Comparison of ENCODE assay signal across 12 mouse cellular contexts in genomic region chr17:70977799-70978198, GRCm38 (mm10). TPM values are rescaled to one million over a fixed set of nuclear protein-coding genes. Genes with fewer than 3 reads are reported as not detected.
DNase-seq lines count a peak whose midpoint lies in the region; ATAC-seq and TF ChIP-seq lines count a peak whose summit lies in the region.
"Had no signal": no experiment of that assay in that cellular context is flagged by ENCODE, and none has a peak within 500 bp of the region (broad histone marks: within the 10 kb centered on the region; RNA-seq: fewer than 3 reads in every experiment).

No protein-coding gene starts in this region.

- H3K4me1 ChIP-seq in liver, adult 2 months (ENCODE audit: control insufficient read depth, insufficient read depth, low read length), result no peaks in the 10 kb centered on the region
- no peaks in the 10 kb centered on the region for H3K4me1 ChIP-seq in liver, embryonic 12.5 days
- no peaks in the 10 kb centered on the region for H3K4me1 ChIP-seq in hindbrain, embryonic 16.5 days (ENCODE audit: control insufficient read depth, insufficient read depth, low read depth, low read length)
- H3K4me1 ChIP-seq: embryonic facial prominence, embryonic 15.5 days; kidney, embryonic 15.5 days had no signal

- no peak overlapping the region for H3K27ac ChIP-seq in gastrocnemius, adult 2 months
- H3K27ac ChIP-seq in liver, adult 2 months (replicated peaks; ENCODE audit: insufficient read depth, low read depth, low read length), result no peak overlapping the region
- no peak overlapping the region for H3K27ac ChIP-seq in liver, embryonic 12.5 days
- H3K27ac ChIP-seq in hindbrain, embryonic 16.5 days (ENCODE audit: low read depth, low read length), result no peak overlapping the region
- H3K27ac ChIP-seq: embryonic facial prominence, embryonic 15.5 days; kidney, embryonic 15.5 days had no signal

- H3K36me3 ChIP-seq in liver, adult 2 months (ENCODE audit: control insufficient read depth, insufficient read depth, low read length), result peaks cover 25% of the 10 kb centered on the region
- peaks cover 63% of the 10 kb centered on the region for H3K36me3 ChIP-seq in liver, embryonic 12.5 days
- H3K36me3 ChIP-seq in hindbrain, embryonic 16.5 days (ENCODE audit: control insufficient read depth, insufficient read depth, low read length), result peaks cover 19% of the 10 kb centered on the region

- no peak overlapping the region for H3K9ac ChIP-seq in liver, adult 2 months (ENCODE audit: low read depth, low read length)
- H3K9ac ChIP-seq in liver, embryonic 12.5 days, result no peak overlapping the region
- H3K9ac ChIP-seq in hindbrain, embryonic 16.5 days (ENCODE audit: low read depth, low read length), result no peak overlapping the region
- H3K9ac ChIP-seq: embryonic facial prominence, embryonic 15.5 days; kidney, embryonic 15.5 days had no signal

- DNase-seq in gastrocnemius, adult 2 months, result no peak
- no peak for DNase-seq in gastrocnemius, postnatal 4 days (ENCODE audit: low spot score in 2 of 2)
- DNase-seq in liver, adult 2 months (ENCODE audit: extremely low read depth, low read depth, low spot score), result no peak
- DNase-seq in CD4-positive helper T cell, adult 2 months (ENCODE audit: low read depth, low spot score), result peak; percentile 25
- no peak for DNase-seq in embryo, embryonic 11 days
- DNase-seq: cerebellum, postnatal 25 days; layer of hippocampus, postnatal 36 days had no signal

- 87% methylated on average over 6 of the region's 6 CpGs for WGBS in liver, adult 2 months
- 67% methylated on average over 6 of the region's 6 CpGs for WGBS in liver, embryonic 12.5 days (ENCODE audit: insufficient replicate concordance)
- WGBS in hindbrain, embryonic 16.5 days, result 89% methylated on average over 6 of the region's 6 CpGs

- intact Hi-C loops in gastrocnemius, adult 2 months (cut with DNase I), result loop anchor here (5.0 kb wide), 1 partner anchor 220 kb away; no protein-coding TSS in a partner anchor

- no peaks in the 10 kb centered on the region for H3K27me3 ChIP-seq in liver, adult 2 months (ENCODE audit: control insufficient read depth, insufficient read depth, low read length)
- H3K27me3 ChIP-seq in liver, embryonic 12.5 days (replicated peaks), result no peaks in the 10 kb centered on the region
- no peaks in the 10 kb centered on the region for H3K27me3 ChIP-seq in hindbrain, embryonic 16.5 days (replicated peaks; ENCODE audit: control insufficient read depth, insufficient read depth, low read length)
- H3K27me3 ChIP-seq: embryonic facial prominence, embryonic 15.5 days; kidney, embryonic 15.5 days had no signal

- ATAC-seq in liver, embryonic 12.5 days, result no peak
- 0 out of 2 replicates have a peak, but pooled peaks have one; percentile 31 for ATAC-seq in granulocyte monocyte progenitor cell, adult 5-6 weeks (replicated peaks; ENCODE audit: poor library complexity, severe bottlenecking)
- no peak for ATAC-seq in hindbrain, embryonic 16.5 days

- H3K4me2 ChIP-seq in liver, embryonic 12.5 days, result no peak overlapping the region
- H3K4me2 ChIP-seq in hindbrain, embryonic 16.5 days (ENCODE audit: low read length), result no peak overlapping the region
- H3K4me2 ChIP-seq: embryonic facial prominence, embryonic 15.5 days; kidney, embryonic 15.5 days had no signal

- H3K4me3 ChIP-seq in gastrocnemius, adult 2 months, result no peak overlapping the region
- H3K4me3 ChIP-seq in liver, adult 2 months (ENCODE audit: insufficient read depth, low read depth, low read length), result no peak overlapping the region
- H3K4me3 ChIP-seq in liver, embryonic 12.5 days, result no peak overlapping the region
- H3K4me3 ChIP-seq in hindbrain, embryonic 16.5 days (ENCODE audit: low read length), result no peak overlapping the region
- H3K4me3 ChIP-seq: embryonic facial prominence, embryonic 15.5 days; kidney, embryonic 15.5 days had no signal

- TF ChIP-seq POLR2A in liver, adult 2 months (IDR thresholded peaks at IDR 0.05; ENCODE audit: extremely low read depth, insufficient read depth, low read length), result no peak

- H3K9me3 ChIP-seq in liver, embryonic 12.5 days (replicated peaks), result no peaks in the 10 kb centered on the region
- H3K9me3 ChIP-seq in hindbrain, embryonic 16.5 days (ENCODE audit: control insufficient read depth, low read length), result no peaks in the 10 kb centered on the region
- H3K9me3 ChIP-seq: embryonic facial prominence, embryonic 15.5 days; kidney, embryonic 15.5 days had no signal

- no peaks in the 10 kb centered on the region; the same call in 1 of the 2 replicates for H3K79me2 ChIP-seq in liver, adult 2 months (ENCODE audit: control insufficient read depth, insufficient read depth, low read length)

- peak; percentile 48 for TF ChIP-seq CTCF in gastrocnemius, adult 2 months (IDR thresholded peaks at IDR 0.05)
- TF ChIP-seq CTCF in liver, adult 2 months (IDR thresholded peaks at IDR 0.05; ENCODE audit: low read depth, low read length), result peak; percentile 55

RNA-seq across cellular contexts. Expression of gene Myom1, which starts 24.6 kb away (rescaled TPM):
- 1,000 to 10,000 TPM; 1,223 to 1,379 TPM for total RNA-seq in gastrocnemius, adult 2 months (2021)
- 100 to 1,000 TPM; 917 to 927 TPM for total RNA-seq in gastrocnemius, postnatal 4 days (2021)
- 1.5 and 3.2 TPM in 2 replicates for total RNA-seq in liver, adult 2 months (2014; rRNA removed)
- polyA plus RNA-seq in liver, adult 2 months (2012; rRNA removed), result 0.06 and 0.34 TPM in 2 replicates
- polyA plus RNA-seq in liver, embryonic 12.5 days (2016; fragmentation: Nextera tagmentation; extraction: Ambion mirVana), result 3.5 and 3.9 TPM in 2 replicates
- 1.2 TPM in 1 of 2 replicates, not detected in the other for total RNA-seq in granulocyte monocyte progenitor cell, adult 5-6 weeks (2014; fragmentation: Nextera tagmentation)
- 0.05 and 1.2 TPM in 2 replicates for total RNA-seq in granulocyte monocyte progenitor cell, adult 5-6 weeks (2017)
- polyA plus RNA-seq in hindbrain, embryonic 16.5 days (2015; fragmentation: Nextera tagmentation; extraction: Ambion mirVana), result 0.91 and 2.7 TPM in 2 replicates

RNA-seq across cellular contexts. Expression of gene Myl12a, which starts 24.9 kb away (rescaled TPM):
- total RNA-seq in gastrocnemius, adult 2 months (2021), result 100 to 1,000 TPM; 301 to 553 TPM
- total RNA-seq in gastrocnemius, postnatal 4 days (2021), result 100 to 1,000 TPM; 712 to 757 TPM
- total RNA-seq in liver, adult 2 months (2014; rRNA removed), result 49.7 and 65.4 TPM in 2 replicates
- 34.2 and 37.4 TPM in 2 replicates for polyA plus RNA-seq in liver, adult 2 months (2012; rRNA removed)
- polyA plus RNA-seq in liver, embryonic 12.5 days (2016; fragmentation: Nextera tagmentation; extraction: Ambion mirVana), result 292 TPM in 2 replicates
- total RNA-seq in granulocyte monocyte progenitor cell, adult 5-6 weeks (2014; fragmentation: Nextera tagmentation), result 226 and 321 TPM in 2 replicates
- 159 and 194 TPM in 2 replicates for total RNA-seq in granulocyte monocyte progenitor cell, adult 5-6 weeks (2017)
- polyA plus RNA-seq in hindbrain, embryonic 16.5 days (2015; fragmentation: Nextera tagmentation; extraction: Ambion mirVana), result 106 and 118 TPM in 2 replicates

Comparison
In these comparisons a context has a peak if more than half of its experiments do, and no peak if none do; other contexts are left out.
1. RNA of gene Myom1, which starts 24.6 kb away (total RNA-seq): 1,223 to 1,379 TPM in gastrocnemius, adult 2 months and 917 to 927 TPM in gastrocnemius, postnatal 4 days; 1.5 to 3.2 TPM in liver, adult 2 months and 0.05 to 1.2 TPM in granulocyte monocyte progenitor cell, adult 5-6 weeks; every median in the first group is over 100 times any median in the second.